Mouse (Mus musculus) liver, adult 2 months (tissue): Measurements from ENCODE around the gene H1foo.

Source experiments
- CTCF ChIP-seq: fragments of 200-500 bp; IDR thresholded peaks from 2 replicates; pipeline ENCODE4 v1.5.1; 2011; ENCODE audit warnings: low read depth, low read length, control low read depth
- POLR2A ChIP-seq: fragments of 200-500 bp; IDR thresholded peaks from 2 replicates; pipeline ENCODE4 v1.6.1; 2011; ENCODE audit warnings: low read length, control low read depth; ENCODE audit not compliant: insufficient read depth; ENCODE audit errors: extremely low read depth

GRCm38 (mm10) chr6:115906455-115906854 is 38.3 kb upstream of the H1foo start:
- TF ChIP-seq CTCF (no peak), POLR2A (no peak)
